Mouse (Mus musculus) adrenal gland, adult 18-20 months (tissue): ENCODE measurements around the gene Neo1. TPM values are rescaled to one million over a fixed set of nuclear protein-coding genes. Genes with fewer than 3 reads are reported as not detected.

Source experiments
- DNase-seq, 2 experiments: peaks; one replicate each; pipeline ENCODE4 v3.0.0; 2021 to 2022; ENCODE audit warnings: low spot score in 2 of 2
- long read RNA-seq, 2 experiments: library from polyadenylated mRNA; stranded (forward); transcript quantifications; one replicate each; pipeline ENCODE4 v2.0.0; 2021
- total RNA-seq, 2 experiments: library from RNA; stranded (reverse); gene quantifications; 1 replicate in 1 of 2; 2 replicates in 1 of 2; pipeline ENCODE4 v1.2.3; 2021

The Neo1 gene
- total RNA-seq, result 10 to 100 TPM; 44.5 to 52.7 TPM
- long read RNA-seq, experiment 1, full-length matches to known transcripts, result 3 of 11 reads
- long read RNA-seq, experiment 1, partial matches to known transcripts, result 3 of 11 reads
- long read RNA-seq, experiment 1, other reads (novel, unspliced or antisense), result 5 of 11 reads
- long read RNA-seq, experiment 2, transcript Neo1-206 (15 exons, 3,639 nt), result major isoform, 5 of 23 reads
- long read RNA-seq, experiment 2, partial matches to known transcripts, result 8 of 23 reads
- long read RNA-seq, experiment 2, other reads (novel, unspliced or antisense), result 10 of 23 reads

DNA sequence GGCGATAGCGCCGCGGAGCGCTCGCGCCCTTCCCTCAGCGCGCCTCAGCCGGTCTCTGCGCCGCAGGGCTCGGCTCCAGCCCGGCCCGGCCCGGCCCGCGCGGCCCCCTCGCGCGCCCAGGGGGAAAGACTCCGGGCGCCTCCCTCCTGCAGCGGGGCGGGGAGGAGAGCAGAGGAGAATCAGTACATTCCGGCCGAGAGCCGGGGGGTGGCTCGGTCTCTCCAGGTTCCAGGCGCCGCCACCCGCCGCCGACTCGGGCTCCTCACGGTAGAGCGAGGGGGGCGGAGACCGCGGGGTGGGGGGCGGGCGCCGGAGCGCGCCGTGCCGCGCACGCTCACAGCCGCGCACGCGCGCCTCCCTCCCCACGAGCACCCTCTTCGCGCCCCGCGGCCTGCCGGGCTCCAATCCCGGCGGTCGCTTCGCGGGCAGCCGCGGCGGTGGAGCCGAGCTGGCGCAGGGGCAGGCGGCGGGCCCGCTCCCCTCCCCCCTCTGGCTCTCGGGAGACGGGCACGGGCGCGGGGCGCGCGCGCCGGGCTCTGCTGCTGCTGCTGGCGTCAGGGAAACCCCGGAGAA lies at the start of gene Neo1:
TSS of gene Neo1 (minus strand) at position 283 of the 573 bp plus-strand sequence.
- peak; percentile 88 to 89 for DNase-seq

DNA sequence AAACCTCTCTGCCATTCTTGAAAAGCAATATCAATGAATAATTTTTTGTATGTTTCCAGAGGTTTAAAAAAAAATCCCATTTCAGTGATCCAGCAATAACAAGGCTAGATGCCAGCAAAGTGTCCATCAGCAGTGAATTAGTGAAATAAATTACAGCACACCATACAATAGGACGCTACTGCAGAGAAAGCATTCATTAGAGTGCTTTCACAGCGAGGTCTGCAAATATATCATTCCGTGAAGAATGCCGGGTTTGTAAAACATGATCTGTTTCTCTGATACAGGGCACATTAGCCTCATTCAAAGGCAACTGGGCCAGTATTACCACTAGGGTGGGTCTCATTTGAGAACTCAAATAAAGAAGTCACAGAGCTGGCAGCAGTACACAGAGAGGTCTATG lies 39.4 kb upstream of the Neo1 start:
- no peak for DNase-seq

DNA sequence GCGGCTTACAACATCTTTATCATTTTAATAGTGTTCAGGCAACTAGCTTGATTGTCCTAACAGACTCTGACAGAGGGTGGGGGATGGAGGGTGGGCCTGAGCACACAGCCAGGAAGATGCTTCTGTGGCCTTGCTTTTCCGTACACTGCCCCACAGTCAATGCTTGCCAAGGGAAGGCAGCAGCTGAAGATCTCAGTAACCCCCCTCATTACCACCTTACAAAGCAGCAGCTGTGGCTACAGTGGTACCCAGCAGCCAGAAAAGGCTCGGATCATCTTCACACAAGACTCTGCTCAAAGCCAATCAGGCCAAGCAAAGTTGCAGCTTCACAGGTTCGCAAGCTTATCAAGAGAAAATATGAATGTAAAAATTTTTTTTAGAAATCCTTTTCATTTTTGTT lies 37.6 kb upstream of the Neo1 start:
- no peak for DNase-seq

DNA sequence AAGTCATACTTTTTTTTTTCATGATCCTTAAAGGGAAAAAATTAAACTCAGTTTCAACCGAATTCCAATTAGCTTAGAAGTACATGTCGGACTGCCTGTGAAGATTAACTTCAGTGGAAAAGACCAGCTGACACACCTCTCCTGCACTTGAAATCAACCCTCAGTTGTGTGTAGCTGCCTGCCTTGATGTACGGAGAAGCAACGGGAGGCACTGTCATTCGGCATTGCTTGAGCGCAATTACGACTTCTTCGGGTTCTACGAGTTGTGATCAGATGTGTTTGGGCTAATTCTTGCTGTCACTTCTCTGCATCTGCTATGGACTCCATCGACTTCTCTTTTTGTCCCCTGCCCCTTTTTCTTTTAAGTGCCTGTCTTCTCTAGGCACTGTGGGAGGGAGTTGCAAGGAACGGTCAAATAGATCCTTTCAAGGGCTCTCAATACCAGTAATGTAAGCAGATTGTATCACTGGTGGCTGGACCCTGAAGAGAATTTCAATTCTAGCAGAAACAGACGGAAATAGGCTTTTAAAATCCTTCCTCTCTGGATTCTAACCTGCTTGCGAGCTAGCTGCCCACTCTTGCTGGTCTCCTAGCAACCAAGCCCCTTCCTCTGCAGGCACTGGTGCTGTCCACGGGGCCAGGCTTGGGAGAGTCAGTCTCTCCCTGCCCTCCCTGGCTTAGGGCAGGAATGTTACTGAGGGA lies 36.0 kb upstream of the Neo1 start:
- DNase-seq, result no peak

DNA sequence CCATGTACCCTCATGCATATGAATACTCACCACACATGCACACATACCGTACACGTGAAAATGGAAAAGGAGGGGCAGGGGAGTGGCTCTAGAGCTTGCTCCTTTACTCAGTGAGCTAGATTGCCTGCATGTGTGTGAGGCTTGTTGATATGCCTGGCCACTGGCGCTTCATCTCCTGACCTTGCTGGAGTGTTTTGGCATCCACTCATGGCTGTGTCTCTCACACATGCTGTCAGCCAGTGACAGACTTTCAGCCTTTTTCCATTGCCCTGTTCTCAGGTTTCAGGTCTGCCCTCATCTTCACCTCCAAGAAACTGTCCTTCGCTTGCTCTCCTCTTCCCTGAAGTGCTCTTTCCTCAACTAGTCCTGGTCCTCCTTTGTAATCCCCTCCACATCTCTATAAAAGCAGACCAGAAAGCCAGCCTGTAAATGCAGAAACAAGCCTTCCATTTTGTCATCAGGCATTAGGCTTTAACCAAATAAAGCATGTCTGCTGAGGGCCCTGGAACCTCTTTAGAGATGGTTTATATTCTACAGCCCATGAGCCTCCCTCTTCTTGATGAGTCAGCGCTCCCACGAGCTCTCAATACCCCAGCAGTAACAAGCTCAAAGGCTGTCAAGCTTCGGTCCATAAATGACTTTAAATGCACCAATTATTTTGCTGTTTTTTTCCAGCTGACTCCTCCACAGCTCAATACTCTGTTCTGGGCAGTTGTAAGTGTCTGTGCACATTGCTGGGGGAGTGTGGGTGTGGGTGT lies 35.2 kb upstream of the Neo1 start:
- no peak for DNase-seq

DNA sequence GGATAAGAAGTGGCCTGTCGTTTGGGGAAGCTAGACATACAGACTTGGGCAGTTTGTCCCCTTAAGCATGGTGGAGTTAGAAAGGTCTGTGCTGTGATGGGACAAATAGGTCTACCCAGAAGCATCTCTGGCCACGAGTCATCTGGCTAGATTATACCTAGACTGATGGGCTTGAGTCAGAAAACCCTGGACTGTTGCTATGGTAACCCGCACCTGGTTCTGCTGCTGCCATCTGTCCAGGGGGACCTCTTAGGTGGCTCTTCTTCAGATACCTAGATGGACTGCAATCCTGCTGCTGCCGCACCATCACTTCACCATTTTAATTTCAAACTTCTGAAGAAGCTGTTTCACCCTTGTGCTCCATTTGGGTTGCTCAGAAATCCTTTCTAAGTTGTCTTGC lies 34.0 kb upstream of the Neo1 start:
- DNase-seq, result no peak

DNA sequence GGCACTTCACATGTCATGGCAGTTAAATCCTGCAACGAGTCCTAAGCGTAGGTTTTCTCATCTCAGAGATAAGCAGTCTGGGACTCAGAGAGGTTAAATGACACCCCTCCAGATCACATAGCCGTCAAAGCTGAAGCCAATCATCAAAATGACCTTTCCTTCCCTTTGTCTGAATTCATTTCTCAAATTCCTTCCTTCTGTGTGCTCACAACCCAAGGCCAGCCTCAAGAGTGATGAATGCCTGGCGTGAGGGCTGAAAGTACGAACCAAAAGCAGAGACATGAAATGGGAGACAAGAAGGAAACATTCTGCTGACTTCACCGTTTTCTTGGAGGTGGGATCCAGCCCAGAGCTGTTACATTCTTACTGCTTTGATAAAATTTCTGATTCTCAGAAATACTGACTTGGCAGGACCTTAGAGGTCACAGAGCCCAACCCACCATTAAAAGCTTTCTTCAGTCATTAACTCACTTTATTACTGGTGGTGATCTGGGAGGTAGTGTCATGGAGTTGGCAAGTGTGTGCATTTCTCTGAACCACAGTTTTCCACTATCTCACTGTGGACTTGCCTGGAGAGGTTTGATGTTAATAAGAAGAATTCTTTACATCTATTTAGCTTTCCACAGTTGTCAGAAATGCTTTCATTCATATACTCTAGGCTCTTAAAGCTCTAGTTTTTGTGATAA lies 29.5 kb upstream of the Neo1 start:
- no peak for DNase-seq

DNA sequence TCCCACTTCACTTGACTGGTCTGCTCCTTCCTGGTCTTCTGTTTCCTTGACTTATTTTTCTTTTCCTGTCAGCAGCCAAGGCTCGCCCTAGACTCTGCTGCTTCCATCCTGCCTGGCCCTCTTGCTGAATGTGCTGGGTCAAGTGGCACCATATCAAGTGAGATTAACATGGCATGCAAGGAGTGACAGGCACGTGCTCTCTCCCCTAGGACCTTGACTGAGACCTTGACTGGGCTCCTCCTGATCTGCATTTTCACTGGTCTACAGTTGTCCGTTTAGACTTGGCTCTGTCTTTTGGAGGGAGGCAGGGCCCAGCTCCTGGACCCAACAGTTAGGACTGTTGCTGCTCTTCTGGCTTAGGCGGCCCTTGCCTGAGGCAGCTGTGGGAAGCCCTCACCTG lies 26.2 kb upstream of the Neo1 start:
- DNase-seq, result peak in 1 of 2 experiments; percentile 18

DNA sequence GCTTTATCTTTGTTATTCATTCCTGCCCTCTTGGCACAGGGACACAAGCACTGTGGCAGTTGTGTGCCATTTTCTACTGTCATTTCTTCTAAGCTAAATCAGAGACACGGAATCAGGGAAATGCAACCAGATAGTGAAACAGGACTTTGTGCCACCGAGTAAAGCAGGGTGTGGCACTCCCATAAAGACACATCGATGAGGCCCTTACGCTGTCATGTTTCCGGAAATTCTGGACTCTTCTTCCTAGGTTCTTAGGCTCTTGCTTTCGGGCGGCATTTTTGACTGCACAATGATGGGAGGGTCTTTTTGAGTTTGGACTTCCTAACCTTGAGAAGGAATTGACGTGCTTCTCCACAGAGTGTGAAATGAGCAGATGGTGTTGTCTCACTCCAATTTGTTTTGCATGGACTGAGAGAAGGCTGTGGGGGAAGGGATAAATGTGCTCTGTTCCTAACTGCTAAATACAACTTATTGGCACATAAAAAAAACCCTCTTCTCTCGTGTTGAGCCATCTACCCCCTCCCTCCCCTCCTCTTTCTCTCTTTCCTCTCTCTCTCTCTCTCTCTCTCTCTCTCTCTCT lies 23.9 kb upstream of the Neo1 start:
- peak in 1 of 2 experiments; percentile 5 for DNase-seq

DNA sequence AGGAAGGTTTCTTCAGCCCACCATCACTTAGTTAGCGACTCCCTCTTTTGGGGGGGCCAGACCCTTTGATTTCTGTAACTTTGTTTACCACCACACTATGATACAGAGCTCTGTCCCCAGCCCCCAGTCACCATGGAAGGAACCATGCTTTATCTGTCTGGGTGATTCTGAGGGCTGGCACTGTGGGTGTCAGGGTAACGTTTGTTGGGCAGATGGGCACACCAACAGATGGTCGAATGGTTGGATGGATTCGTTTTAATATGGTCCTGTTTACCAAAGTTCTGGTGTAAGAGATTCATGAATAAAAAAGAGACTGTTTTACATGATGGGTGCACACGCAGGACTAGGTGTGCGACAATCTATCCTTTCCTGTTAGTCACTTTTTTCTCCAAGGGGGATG lies 22.9 kb upstream of the Neo1 start:
- no peak for DNase-seq

DNA sequence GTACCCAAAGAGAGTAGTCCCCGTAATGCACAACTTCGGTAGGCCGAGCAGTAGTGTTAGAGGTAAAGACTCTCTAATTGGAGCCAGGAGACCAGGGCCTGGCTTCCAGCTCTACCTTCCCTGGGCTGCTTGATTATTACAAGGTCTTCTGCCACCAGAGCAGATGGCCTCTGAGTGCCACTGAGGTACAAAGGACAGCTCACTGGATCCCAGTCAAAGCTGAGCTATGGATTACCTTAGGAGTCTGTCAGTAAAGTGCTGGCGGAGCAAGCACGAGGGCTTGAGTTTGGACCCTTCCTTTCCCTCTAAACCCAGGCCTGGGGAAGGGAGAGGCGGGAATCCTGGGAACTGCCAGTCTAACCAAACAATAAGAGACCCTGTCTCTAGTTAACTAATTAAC lies 21.8 kb upstream of the Neo1 start:
- no peak for DNase-seq

DNA sequence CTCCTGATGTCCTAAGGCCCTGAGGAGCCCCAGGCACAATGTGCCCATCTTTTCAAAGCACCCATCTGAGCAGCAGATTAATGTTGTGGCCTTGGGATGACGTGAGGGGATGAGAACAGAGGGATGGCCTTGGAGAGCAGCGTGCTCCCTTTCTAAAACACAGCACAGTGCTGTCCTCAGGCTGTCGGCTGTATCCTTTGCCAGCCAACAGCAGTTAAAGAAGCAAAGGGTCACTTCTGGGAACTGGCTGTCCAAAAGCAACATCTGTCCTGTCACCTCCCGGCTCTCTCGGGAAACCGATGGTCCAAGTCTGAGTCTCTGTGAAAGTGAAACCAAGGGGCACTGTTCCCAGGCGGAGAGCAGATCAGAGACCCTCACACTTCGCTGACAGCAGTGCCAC lies 20.0 kb upstream of the Neo1 start:
- DNase-seq, result peak; percentile 37 to 38

DNA sequence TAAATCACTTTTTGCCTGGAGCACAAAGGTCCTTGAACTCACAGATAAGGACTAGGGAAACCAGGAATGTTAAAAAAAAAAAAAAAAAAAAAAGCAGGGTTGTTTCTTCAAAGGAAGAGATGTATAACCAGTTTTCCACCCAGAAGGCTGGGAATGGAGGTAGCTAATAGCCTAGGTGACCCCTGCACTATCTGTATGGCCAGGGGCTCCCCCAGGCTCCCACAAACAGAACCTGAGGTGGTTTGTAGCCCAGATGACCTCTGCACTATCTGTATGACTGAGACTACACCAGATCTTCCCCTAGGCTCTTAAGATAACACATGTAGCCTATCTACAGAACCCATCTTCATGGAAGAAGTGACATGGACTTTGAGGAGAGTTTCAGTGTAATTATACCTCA lies 5.6 kb upstream of the Neo1 start:
- no peak for DNase-seq

DNA sequence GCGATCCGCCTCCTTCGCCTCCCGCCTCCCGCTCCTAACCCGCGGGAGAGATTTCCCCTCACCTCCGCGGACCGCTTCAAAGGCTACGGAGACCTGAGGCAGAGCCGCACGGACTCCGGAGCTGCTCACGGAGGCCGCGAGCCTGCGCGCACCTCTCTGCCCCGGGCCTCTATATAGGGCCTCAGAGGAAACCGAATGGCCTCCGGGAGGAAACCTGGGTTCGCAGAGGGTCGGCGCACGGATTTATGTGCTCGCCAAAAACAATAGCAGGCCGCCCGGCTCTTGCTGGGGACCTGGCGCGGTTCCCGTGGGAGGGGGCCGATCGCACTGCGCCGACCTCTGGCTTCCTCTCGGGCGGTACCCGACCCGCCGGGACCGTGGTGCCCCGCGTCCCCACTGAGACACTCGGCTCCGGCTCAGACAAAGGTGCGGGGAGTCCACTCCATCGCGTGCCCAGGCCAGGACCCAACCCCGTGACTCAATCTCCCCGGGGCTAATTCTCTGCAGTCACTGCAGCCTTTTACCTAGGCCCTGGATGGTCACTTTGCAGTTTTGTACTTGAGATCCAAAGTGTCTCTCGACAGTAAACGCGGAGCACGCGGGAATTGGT lies 596 bp upstream of the Neo1 start:
- peak in 1 of 2 experiments; percentile 62 for DNase-seq

DNA sequence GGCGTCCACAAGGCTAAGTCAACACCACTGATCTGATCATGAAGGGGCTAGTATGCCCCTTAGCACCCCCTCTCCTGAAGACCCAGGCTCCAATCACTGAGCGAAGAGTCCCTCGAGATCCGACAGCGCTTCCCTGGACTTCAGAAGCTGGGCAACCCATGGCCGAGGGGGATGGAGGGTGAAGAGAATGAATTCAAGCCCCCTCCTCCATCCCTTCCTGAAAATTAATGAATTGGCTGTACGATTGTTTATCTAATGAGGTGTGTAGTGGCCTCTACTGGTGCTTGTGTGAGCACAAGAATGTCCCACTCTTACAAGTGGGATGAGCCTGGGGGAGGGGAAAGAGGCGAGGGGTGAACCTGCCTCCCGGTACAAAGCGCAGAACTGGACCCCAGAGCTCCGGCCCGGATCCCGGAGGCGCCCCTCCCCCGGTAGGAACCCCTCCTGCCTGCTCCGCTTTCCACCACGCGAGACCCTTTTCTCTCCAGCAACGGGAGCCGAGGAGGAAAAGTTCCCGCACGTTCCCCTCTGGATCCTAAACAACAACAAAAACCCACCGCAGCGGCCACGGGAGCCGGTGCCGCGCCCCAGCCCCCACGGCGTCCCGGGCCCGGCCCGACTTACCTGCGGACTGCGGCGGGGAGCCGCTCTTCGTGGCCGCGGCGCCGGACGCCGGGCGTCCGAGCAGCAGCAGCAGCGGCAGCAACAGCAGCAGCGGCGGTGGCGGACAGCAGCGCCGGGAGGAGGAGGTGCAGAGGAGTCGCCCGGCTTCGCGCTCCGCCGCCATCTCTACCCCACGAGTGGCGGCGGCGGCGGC lies 691 bp downstream of the Neo1 start:
- peak; percentile 42 to 44 for DNase-seq

DNA sequence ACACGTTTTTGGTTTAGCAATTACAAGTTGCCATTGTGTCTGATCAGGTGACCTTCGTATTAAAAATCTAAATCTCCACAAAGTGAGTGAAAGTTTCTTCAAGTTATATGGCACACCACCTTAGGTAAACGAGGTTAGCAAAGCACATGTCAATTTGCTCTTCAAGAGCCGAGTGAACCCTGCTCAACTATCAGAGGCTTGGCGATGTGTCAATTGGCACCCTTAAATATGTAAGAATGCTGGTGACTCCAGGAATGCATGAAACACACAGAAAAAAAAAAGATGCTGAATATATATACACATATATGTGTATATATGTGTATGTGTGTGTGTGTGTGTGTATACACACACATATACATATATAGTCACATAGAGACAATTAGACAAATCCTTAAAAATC lies 1.4 kb downstream of the Neo1 start:
- DNase-seq, result no peak

DNA sequence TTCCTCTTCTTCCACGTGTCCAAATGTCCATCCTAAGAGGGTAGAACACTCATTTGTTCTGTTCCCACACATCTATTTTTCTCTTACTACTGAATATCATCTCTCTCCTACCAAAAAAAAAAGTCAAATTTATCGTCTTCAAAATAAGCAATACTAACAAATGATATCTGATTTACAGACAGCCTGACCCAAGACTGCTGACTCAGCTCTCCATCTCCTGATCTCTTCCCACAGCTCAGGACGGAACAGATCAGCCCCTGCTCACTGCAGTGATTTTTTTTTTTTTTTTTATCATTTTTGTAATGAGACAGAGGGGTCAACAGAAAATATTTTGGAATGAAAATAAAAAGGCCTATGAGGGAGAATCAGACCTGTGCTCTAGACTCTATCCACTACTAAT lies 2.7 kb downstream of the Neo1 start:
- DNase-seq, result no peak

DNA sequence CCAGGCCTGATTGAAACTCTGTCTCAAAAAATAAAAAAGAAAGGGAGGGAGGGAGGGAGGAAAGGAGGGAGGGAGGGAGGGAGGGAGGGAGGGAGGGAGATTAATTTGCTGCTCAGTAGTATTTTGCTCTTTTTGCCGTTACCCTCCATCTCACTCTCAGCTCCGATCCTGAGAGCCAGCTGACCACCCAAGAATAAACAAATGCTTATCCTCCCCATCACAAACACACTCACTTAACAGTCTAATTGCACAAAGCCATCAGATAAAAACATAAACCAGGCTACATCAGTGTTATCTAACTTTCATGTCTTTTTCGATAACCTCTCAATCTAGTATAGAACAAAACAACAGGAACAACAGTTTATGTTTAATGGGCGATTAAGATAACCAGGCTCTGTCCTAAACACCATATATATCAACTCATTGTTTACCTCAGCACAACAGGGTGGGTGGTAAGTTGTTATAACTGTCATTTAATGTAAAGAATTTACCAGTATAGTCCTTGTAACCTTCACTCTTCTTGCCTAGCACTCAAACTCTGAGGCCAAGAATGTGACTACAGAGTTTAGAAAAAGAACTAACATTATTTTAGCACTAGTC lies 11.9 kb downstream of the Neo1 start:
- no peak for DNase-seq

DNA sequence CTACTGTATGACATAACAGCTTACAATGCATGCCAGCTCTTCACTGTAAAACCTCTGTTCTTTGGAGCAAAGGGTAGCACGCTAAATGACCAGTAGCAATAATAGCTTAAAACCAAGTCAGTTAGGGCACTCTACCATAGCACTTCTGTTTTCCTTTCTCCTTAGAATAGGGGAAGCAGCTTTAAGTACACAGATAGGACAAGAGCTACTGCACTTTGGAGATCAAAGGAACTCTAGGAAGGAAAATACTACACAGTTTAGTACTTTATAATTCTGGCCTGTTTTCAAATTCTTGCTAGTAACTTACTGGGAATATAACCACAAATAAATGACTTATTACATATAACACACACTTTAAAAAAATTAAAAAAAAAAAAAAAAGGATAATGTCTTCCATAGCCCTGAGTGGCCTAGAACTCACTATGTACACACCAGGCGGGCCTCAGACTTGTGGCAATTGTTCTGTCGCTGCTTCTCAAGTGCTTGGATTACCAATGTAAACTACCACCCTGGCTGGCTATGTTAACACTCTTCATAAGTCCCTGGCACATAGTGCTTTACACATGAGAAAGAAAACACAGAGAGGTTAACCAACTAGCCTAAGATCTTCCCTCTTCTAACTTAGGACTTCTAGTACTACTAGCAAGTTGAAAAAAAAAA lies 20.1 kb downstream of the Neo1 start:
- no peak for DNase-seq
